Mouse (Mus musculus): ENCODE results near the gene Zfp335. TPM values are rescaled to one million over a fixed set of nuclear protein-coding genes. Genes with fewer than 3 reads are reported as not detected.
A peak's percentile ranks its signal among the peaks of the same experiment; 100 is the strongest.

The Zfp335 gene
- total and polyA plus RNA-seq, 3 experiments: 8.7 to 48.3 (median 30.6) TPM

DNA sequence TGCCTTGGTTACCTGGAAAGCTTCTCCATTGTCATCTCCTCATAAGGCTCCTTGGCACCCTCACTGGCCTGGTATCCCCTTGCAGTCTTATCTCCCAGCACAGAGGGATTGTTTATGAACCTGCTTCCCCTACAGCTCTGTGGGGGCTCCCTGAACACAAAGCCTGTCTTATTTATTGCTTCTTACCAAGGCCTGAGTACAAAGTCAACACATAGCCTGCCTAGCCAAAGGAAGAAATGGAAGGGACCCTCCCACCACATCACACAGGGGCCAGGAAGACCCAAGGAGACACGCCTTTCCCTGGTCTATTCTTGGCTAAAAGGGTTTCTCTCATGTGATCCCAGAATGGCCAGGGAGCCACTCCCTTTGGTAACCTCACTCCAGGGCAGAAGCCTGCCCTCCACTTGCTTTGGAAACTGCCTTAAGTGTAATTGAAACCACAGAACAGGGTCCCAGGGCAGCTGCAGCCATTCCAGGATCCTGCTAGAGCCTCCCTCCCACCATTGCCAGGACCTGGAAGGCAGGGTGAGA lies 37.3 kb downstream of the Zfp335 start:
- Histone ChIP-seq H3K9me3 (replicated peaks) (no peaks in the 10 kb centered on the region), H3K36me3 (replicated peaks) (peaks cover 7% of the 10 kb centered on the region), H3K4me1 (ENCODE audit: insufficient read depth, low read depth, low read length) (peaks cover 26% of the 10 kb centered on the region), H3K4me3 (ENCODE audit: low read depth, low read length) (no peak overlapping the region), H3K27me3 (ENCODE audit: insufficient read depth, low read length) (peaks cover 25% of the 10 kb centered on the region)
- DNase-seq (ENCODE audit: low spot score) (no peak), ATAC-seq (ENCODE audit: extremely low read depth, insufficient number of reproducible peaks, low FRiP score, poor library complexity, severe bottlenecking) (no peak)
- TF ChIP-seq CTCF (IDR thresholded peaks at IDR 0.05; ENCODE audit: low read depth, low read length): no peak
- no peak for TF ChIP-seq GATA2 (IDR thresholded peaks at IDR 0.05; ENCODE audit: borderline replicate concordance, low read depth, low read length)
- TF ChIP-seq TAL1 (conservative IDR thresholded peaks at IDR 0.05; ENCODE audit: low read depth, low read length): no peak
- no peak for TF ChIP-seq POLR2AphosphoS5 (IDR thresholded peaks at IDR 0.05; ENCODE audit: insufficient replicate concordance, low read depth, low read length)
- no peak for TF ChIP-seq GATA1 (IDR thresholded peaks at IDR 0.05; ENCODE audit: borderline replicate concordance, low read length)

DNA sequence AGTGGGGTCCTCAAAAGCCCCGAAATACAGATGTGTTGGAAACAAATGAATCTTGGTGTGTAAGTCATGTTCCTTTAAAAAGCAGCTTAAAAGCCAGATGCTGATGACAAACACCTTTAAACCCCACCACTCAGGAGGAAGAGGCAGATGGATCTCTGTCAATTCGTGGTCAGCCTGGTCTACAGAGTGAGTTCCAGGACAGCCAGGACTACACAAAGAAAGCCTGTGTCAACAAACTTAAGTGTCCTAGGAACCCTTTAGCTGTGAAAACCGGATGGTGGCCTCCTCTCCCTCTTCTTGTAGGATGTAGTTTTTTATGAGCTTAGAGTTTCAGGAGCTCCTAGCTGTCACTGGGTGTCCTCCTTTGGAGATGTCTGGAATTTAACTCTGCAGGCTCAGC lies 37.9 kb downstream of the Zfp335 start:
- Histone ChIP-seq H3K4me1 (ENCODE audit: insufficient read depth, low read depth, low read length) (peaks cover 22% of the 10 kb centered on the region), H3K27me3 (ENCODE audit: insufficient read depth, low read length) (peaks cover 25% of the 10 kb centered on the region), H3K36me3 (replicated peaks) (peaks cover 7% of the 10 kb centered on the region), H3K4me3 (ENCODE audit: low read depth, low read length) (no peak overlapping the region), H3K9me3 (replicated peaks) (no peaks in the 10 kb centered on the region)
- no peak for TF ChIP-seq GATA2 (IDR thresholded peaks at IDR 0.05; ENCODE audit: borderline replicate concordance, low read depth, low read length)
- no peak for TF ChIP-seq GATA1 (IDR thresholded peaks at IDR 0.05; ENCODE audit: borderline replicate concordance, low read length)
- TF ChIP-seq CTCF (IDR thresholded peaks at IDR 0.05; ENCODE audit: low read depth, low read length): no peak
- no peak for TF ChIP-seq TAL1 (conservative IDR thresholded peaks at IDR 0.05; ENCODE audit: low read depth, low read length)
- TF ChIP-seq POLR2AphosphoS5 (IDR thresholded peaks at IDR 0.05; ENCODE audit: insufficient replicate concordance, low read depth, low read length): no peak
- DNase-seq (ENCODE audit: low spot score): no peak
- ATAC-seq (ENCODE audit: extremely low read depth, insufficient number of reproducible peaks, low FRiP score, poor library complexity, severe bottlenecking): no peak

DNA sequence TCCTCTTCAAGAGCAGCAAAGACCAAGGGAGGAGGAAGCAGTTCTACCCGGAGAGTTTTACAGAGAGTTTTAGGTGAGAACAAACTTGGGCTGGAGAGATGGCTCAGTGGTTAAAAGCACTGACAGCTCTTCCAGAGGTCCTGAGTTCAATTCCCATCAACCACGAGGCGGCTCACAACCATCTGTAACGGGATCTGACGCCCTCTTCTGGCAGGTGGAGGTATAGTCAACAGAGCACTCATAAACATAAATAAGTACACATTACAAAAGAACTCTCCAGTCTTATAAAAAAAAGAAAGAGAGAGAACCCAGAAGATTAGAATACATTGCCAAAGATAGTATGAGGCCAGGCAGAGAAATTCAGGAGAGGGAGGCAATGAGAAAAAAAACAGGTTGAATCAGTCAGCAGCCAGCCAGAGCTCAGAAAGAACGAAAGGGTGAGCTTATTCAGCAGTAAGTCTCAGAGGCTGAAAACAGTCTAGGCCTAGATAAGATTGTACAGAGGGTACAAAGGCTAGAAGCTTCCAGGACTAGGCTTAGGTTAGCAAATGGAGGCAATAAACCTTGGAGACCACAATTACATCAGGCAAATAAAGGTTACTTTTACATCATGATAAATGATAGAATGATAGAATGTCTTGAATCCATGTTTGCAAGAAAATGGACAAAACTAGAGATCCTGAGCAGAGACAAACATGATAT lies 39.8 kb downstream of the Zfp335 start:
- ATAC-seq (ENCODE audit: extremely low read depth, insufficient number of reproducible peaks, low FRiP score, poor library complexity, severe bottlenecking) (no peak), DNase-seq (ENCODE audit: low spot score) (no peak)
- TF ChIP-seq CTCF (IDR thresholded peaks at IDR 0.05; ENCODE audit: low read depth, low read length): no peak
- Histone ChIP-seq H3K36me3 (replicated peaks) (no peaks in the 10 kb centered on the region), H3K4me3 (ENCODE audit: low read depth, low read length) (no peak overlapping the region), H3K9me3 (replicated peaks) (peaks cover 4% of the 10 kb centered on the region), H3K4me1 (ENCODE audit: insufficient read depth, low read depth, low read length) (peaks cover 10% of the 10 kb centered on the region; the same call in 1 of the 2 replicates), H3K27me3 (ENCODE audit: insufficient read depth, low read length) (peaks cover 25% of the 10 kb centered on the region)

- H3K4me3 ChIP-seq (ENCODE audit: low read depth, low read length): no peak overlapping the region
- H3K36me3 ChIP-seq (replicated peaks): no peaks in the 10 kb centered on the region
- ATAC-seq (ENCODE audit: extremely low read depth, insufficient number of reproducible peaks, low FRiP score, poor library complexity, severe bottlenecking): no peak
- no peak for DNase-seq (ENCODE audit: low spot score)
- H3K27me3 ChIP-seq (ENCODE audit: insufficient read depth, low read length): peaks cover 23% of the 10 kb centered on the region
- 0 out of 2 replicates have a peak, but pooled peaks cover 5% of the 10 kb centered on the region for H3K4me1 ChIP-seq (ENCODE audit: insufficient read depth, low read depth, low read length)
- TF ChIP-seq CTCF (IDR thresholded peaks at IDR 0.05; ENCODE audit: low read depth, low read length) (no peak), TAL1 (conservative IDR thresholded peaks at IDR 0.05; ENCODE audit: low read depth, low read length) (no peak), GATA1 (IDR thresholded peaks at IDR 0.05; ENCODE audit: borderline replicate concordance, low read length) (no peak), POLR2AphosphoS5 (IDR thresholded peaks at IDR 0.05; ENCODE audit: insufficient replicate concordance, low read depth, low read length) (no peak), GATA2 (IDR thresholded peaks at IDR 0.05; ENCODE audit: borderline replicate concordance, low read depth, low read length) (no peak)
- H3K9me3 ChIP-seq (replicated peaks): peaks cover 4% of the 10 kb centered on the region
These were observed 43.1 kb downstream of the Zfp335 start for GRCm38 (mm10) chr2:164868491-164868890.

DNA sequence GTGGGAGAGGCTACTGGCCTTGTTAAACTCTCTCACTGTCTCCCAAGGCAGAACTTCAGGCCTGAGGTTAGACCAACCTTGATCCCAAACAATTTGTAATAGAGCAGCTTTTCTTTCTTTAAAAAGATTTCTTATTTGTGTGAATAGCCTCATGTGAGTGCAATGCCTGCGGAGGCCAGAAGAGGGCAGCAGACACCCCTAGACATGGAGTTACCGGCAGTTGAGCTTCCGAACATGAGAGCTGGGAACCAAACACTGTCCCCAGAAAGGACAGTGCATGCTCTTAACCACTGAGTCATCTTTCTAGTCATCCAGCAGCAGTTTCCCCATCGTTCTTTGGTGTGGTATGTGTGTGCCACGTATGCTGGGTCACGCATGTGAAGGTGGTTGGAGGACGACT lies 44.0 kb downstream of the Zfp335 start:
- H3K4me3 ChIP-seq (ENCODE audit: low read depth, low read length): no peak overlapping the region
- H3K27me3 ChIP-seq (ENCODE audit: insufficient read depth, low read length): peaks cover 18% of the 10 kb centered on the region
- no peak for TF ChIP-seq TAL1 (conservative IDR thresholded peaks at IDR 0.05; ENCODE audit: low read depth, low read length)
- TF ChIP-seq CTCF (IDR thresholded peaks at IDR 0.05; ENCODE audit: low read depth, low read length): peak; percentile 59
- peaks cover 4% of the 10 kb centered on the region for H3K9me3 ChIP-seq (replicated peaks)
- H3K36me3 ChIP-seq (replicated peaks): no peaks in the 10 kb centered on the region
- DNase-seq (ENCODE audit: low spot score) (no peak), ATAC-seq (ENCODE audit: extremely low read depth, insufficient number of reproducible peaks, low FRiP score, poor library complexity, severe bottlenecking) (no peak)
- H3K4me1 ChIP-seq (ENCODE audit: insufficient read depth, low read depth, low read length): 0 out of 2 replicates have a peak, but pooled peaks cover 5% of the 10 kb centered on the region

GRCm38 (mm10) chr2:164866741-164867551 lies 44.6 kb downstream of the Zfp335 start:
- no peak for DNase-seq (ENCODE audit: low spot score)
- Histone ChIP-seq H3K4me1 (ENCODE audit: insufficient read depth, low read depth, low read length) (0 out of 2 replicates have a peak, but pooled peaks cover 5% of the 10 kb centered on the region), H3K9me3 (replicated peaks) (peaks cover 4% of the 10 kb centered on the region), H3K27me3 (ENCODE audit: insufficient read depth, low read length) (peaks cover 15% of the 10 kb centered on the region), H3K36me3 (replicated peaks) (no peaks in the 10 kb centered on the region), H3K4me3 (ENCODE audit: low read depth, low read length) (no peak overlapping the region)
- TF ChIP-seq POLR2AphosphoS5 (IDR thresholded peaks at IDR 0.05; ENCODE audit: insufficient replicate concordance, low read depth, low read length) (no peak), GATA1 (IDR thresholded peaks at IDR 0.05; ENCODE audit: borderline replicate concordance, low read length) (no peak), GATA2 (IDR thresholded peaks at IDR 0.05; ENCODE audit: borderline replicate concordance, low read depth, low read length) (no peak), CTCF (IDR thresholded peaks at IDR 0.05; ENCODE audit: low read depth, low read length) (no peak), TAL1 (conservative IDR thresholded peaks at IDR 0.05; ENCODE audit: low read depth, low read length) (no peak)
- no peak for ATAC-seq (ENCODE audit: extremely low read depth, insufficient number of reproducible peaks, low FRiP score, poor library complexity, severe bottlenecking)
